Mouse (Mus musculus): ENCODE measurements around the gene Ctbp1. TPM values are rescaled to one million over a fixed set of nuclear protein-coding genes. Genes with fewer than 3 reads are reported as not detected.

Ctbp1 gene
- total RNA-seq, 2 experiments from 2014 or later = 206 to 216 TPM

- DNase-seq = no peak
Measured at GRCm38 (mm10) chr5:33208533-33209245, 66.1 kb downstream of the Ctbp1 start.

DNA sequence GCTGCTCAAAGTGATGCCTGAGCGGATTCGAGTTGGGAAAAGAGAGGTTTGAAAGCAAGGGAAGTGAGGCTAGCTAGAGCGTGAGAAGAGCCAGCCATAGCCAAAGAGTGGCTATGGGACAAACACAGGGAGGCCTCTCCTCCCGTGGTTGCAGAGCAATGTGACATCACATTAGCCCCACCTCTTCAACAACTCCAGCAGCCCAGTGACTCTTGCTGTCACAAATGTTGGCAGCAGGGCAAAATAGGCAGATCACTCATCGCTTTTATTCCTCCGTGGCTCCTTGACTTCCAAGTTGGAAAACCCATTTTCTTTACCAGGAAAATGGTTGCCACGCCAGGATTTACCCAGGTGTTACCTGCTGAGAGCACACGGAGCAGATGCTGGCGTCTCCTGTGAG lies 67.7 kb downstream of the Ctbp1 start:
- DNase-seq = no peak

DNA sequence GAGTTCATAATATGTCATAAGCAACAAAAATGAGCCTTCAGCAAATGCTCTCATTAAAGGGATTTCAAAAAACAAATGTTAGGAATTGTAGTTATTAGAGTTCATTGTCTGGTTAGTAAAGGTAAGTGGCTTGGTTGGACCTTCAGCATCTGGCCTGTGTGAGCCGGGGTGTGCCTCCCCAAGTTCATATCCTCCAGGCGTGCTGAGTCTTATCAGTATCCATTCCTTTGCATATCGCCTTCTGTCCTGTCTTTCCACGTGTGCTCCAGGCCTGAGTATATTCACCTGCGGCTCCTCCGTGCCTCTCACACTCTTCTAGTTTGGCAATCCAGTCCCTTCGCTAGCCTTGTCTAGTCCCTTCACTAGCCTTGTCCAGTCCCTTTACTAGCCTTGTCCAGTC lies 68.5 kb downstream of the Ctbp1 start:
- no peak for DNase-seq

GRCm38 (mm10) chr5:33204284-33204683 lies 70.5 kb downstream of the Ctbp1 start:
- no peak for DNase-seq

- DNase-seq = peak; percentile 85
Measured at GRCm38 (mm10) chr5:33203691-33204242, 71.0 kb downstream of the Ctbp1 start.

GRCm38 (mm10) chr5:33203171-33203565 lies 71.6 kb downstream of the Ctbp1 start:
- no peak for DNase-seq

DNA sequence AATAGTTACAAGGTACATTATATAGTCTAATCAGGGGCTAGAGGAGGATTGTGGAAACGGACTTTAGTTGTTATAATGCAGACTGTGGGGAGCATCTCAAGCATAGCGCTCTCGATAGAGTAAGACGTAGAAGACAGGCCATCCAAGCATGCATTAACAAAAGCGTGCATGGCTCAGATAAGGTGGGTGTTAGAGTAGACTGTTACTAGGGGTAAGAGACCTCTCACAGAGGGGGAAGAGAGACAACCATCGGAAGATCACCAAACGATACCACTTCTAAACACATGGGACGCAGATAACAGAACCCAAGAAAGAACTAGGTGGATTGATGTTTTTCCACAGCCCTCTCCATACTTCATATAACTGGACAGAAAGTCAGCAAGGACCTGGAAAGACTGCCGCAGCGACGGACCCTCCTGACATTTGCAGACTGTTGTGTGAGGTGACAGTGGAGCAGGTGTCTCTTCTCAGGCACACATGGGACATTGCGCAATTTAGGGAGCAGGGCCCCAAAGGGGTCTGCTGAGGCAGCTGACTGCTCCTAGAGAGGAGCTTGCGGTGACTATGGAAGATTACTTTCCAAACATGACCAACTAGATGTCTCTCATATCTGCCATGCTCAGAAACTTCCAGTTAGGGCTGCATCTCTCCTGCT lies 72.2 kb downstream of the Ctbp1 start:
- no peak for DNase-seq

DNA sequence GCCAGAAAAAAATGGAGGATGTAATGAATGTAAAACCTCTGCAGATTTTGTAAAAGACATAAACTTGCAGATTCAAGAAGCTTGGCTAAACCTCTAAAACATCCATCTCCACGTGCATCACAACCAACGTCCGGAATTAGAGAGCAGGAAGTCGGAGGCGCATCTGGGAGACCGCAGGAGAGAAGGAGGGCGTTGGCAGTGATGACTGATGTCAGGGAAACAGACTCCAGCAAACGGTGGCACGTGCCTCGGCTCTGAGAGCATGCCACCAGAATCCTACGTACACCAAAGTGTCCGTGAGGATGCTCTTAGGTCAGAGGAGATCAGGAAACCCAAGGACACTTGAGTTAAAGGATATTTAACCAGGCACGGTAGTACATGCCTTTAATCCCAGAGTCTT lies 73.1 kb downstream of the Ctbp1 start:
- DNase-seq = no peak

DNA sequence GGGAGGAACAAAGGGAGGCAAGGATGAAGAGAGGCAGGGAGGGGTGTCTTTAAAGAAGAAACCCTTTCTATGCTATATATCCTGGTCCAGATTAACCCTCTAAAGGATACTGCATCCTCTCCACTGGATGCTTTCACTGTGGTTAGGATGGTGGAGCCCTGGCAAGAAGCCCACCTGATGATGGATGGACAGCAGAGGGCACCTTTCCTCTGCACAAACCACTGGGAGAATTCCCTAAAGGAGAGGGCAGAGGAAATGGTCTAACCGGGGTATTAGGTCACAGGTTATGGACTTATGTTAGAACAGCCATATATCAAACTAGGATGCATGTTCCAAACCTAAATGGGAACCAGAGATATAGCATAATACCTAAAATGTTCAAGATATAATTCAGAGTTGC lies 74.7 kb downstream of the Ctbp1 start:
- no peak for DNase-seq

Other genes starting within 250 kb of the Ctbp1 start
- gene Slc5a1, start 170.8 kb downstream of the Ctbp1 start, total RNA-seq (2021) = not detected
- gene Spon2, start 56.5 kb downstream of the Ctbp1 start, total RNA-seq (2021) = 10 to 100 TPM; 10.7 to 19.1 TPM
- 10 to 100 TPM; 75.7 to 77.0 TPM for gene Maea, start 60.5 kb upstream of the Ctbp1 start, total RNA-seq (2021)
- gene Uvssa, start 103.6 kb upstream of the Ctbp1 start, total RNA-seq (2021) = 1 to 10 TPM; 5.6 to 7.4 TPM
- not detected for gene Nkx1-1, start 159.0 kb upstream of the Ctbp1 start, total RNA-seq (2021)

Data from gastrocnemius, postnatal 10 days (tissue).